Mouse (Mus musculus) kidney, adult 9 months (tissue): Measurements from ENCODE around the gene Il15ra.

ENCODE experiments used
- DNase-seq: peaks from one replicate; pipeline ENCODE4 v3.0.0; 2022

Gene Il15ra

GRCm38 (mm10) chr2:11705201-11706025 lies at the start of gene Il15ra:
Gene Il15ra, plus strand, starts transcription at chr2:11705290.
- DNase-seq = peak; percentile 95

- DNase-seq = no peak
Observed at GRCm38 (mm10) chr2:11657581-11657980, 47.5 kb upstream of the Il15ra start.

- no peak for DNase-seq
Observed at GRCm38 (mm10) chr2:11659263-11659662, 45.8 kb upstream of the Il15ra start.

- DNase-seq = no peak
Observed at GRCm38 (mm10) chr2:11662143-11662906, 42.8 kb upstream of the Il15ra start.

GRCm38 (mm10) chr2:11662907-11663230 lies 42.2 kb upstream of the Il15ra start:
- DNase-seq = no peak

- peak; percentile 92 for DNase-seq
Observed at GRCm38 (mm10) chr2:11663961-11664360, 41.1 kb upstream of the Il15ra start.

- peak; percentile 22 for DNase-seq
Observed at GRCm38 (mm10) chr2:11664367-11664766, 40.7 kb upstream of the Il15ra start.

GRCm38 (mm10) chr2:11664806-11665205 lies 40.3 kb upstream of the Il15ra start:
- peak; percentile 62 for DNase-seq

DNA sequence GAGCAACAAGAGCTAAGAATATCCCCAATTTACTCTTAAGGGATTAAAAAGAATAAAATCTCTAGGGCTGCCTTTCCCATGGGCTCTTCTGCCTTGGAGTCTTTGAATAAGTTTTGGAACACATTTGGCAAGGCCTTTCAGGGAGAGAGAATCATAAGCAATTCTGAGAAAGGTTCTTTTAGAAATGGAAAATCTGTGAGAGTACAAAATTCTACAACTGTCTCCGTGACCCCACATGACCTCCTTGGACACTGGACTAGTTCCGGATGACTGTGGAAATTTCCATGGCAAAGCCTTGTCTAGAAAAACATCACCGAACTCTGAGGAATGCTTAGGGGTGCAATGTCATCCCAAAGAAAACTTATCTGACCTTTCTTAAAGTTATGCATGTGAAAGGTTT lies 39.8 kb upstream of the Il15ra start:
- DNase-seq = peak; percentile 84

GRCm38 (mm10) chr2:11672144-11672543 lies 32.9 kb upstream of the Il15ra start:
- DNase-seq = peak; percentile 42

GRCm38 (mm10) chr2:11679626-11680025 lies 25.5 kb upstream of the Il15ra start:
- no peak for DNase-seq

DNA sequence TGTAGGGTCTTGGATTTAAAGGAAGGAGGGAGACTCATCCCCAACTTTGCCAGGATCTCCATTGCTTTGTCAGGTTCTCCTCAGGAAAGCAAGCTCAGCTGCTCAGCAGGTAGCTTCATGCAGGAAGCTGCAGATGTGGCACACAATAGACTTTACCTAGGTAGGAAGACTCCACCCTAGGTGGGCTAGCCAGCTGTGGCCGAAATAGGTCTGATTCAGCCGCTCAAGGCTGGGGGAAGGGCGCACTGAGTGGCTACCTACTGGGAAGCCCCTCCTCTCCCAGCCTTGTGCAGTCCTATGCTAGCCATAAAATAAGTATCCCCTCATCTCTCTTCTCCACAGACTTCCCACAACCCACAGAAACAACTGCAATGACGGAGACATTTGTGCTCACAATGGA lies 22.4 kb upstream of the Il15ra start:
- DNase-seq = no peak

DNA sequence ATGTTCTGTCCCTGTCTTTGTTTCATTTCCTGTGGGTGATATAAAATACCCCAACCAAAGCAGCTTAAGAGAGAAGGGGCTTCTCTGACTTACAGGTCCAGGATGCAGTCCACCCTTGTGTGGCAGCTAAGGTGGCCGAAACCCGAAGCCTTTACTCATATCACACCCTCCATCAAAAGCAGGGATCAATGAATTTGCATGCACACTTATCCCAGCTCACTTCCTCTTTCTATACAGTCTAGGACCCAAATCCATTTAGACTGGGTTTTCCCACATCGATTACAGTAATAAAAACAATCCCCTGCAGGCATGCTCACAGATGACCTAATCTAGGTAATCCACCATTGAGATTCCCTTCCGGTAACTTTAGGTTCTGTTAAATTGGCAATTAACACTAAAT lies 18.6 kb upstream of the Il15ra start:
- no peak for DNase-seq

GRCm38 (mm10) chr2:11687436-11687835 lies 17.7 kb upstream of the Il15ra start:
- peak; percentile 46 for DNase-seq

- no peak for DNase-seq
Observed at GRCm38 (mm10) chr2:11690201-11690890, 14.7 kb upstream of the Il15ra start.

- no peak for DNase-seq
Observed at GRCm38 (mm10) chr2:11693352-11693751, 11.7 kb upstream of the Il15ra start.

GRCm38 (mm10) chr2:11694104-11694503 lies 11.0 kb upstream of the Il15ra start:
- peak; percentile 73 for DNase-seq

GRCm38 (mm10) chr2:11695867-11696266 lies 9.2 kb upstream of the Il15ra start:
- peak; percentile 74 for DNase-seq

- DNase-seq = peak; percentile 89
Observed at GRCm38 (mm10) chr2:11698994-11699393, 6.1 kb upstream of the Il15ra start.

DNA sequence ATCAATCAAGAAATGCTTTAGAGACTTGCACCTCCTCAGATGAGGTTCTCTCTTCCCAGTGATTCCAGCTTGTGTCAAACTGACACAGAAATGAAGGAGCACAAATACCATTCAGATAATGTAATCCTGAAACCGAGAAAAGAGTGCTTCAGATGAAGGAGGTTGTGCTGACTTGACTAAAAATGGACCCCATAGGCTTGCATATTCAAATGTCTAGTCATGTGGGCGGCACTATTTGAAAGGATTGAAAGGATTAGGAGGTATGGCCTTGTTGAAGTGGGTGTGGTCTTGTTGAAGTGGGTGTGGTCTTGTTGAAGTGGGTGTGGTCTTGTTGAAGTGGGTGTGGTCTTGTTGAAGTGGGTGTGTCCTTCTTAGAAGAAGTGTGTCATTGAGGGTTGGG lies 5.2 kb upstream of the Il15ra start:
- DNase-seq = no peak

GRCm38 (mm10) chr2:11706030-11706745 lies 1.1 kb downstream of the Il15ra start:
- DNase-seq = peak; percentile 30

DNA sequence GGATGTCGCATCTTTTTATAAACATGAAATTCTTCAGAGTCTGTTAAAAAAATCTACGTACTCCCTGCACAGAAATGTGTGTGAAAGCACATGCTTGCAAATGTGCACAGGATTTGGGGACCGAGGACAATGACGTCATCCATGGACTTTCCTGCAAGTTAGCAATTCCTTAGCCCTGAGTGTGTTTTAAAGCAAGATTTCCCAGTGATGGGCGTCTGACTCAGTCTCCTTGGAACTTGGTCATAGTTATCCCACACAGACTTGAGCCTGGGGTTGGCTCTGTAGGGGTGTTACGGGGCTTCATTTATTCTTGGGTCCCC lies 1.6 kb downstream of the Il15ra start:
- peak; percentile 37 for DNase-seq

DNA sequence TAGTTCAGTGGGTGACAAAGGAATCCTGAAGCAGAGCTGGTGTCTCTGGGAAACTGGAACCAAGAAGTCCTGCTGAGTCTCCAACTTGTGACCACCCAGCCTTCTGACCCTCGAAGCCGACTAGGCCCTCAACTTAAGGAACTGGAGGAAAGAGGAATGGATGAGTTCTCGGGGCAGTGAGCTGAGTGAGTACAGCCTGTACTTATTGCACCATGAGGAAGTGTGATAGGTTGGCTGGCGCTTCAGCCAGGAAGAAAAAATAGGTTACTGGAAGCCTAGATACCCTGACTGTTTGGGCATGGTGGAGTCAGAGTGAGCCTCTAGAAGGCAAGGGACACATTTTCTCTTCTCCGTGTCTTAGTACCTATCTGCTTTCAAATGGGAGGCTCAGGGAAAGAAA lies 3.4 kb downstream of the Il15ra start:
- DNase-seq = no peak
